Comparison of ENCODE assay signal across 8 mouse cellular contexts in the genomic region with DNA sequence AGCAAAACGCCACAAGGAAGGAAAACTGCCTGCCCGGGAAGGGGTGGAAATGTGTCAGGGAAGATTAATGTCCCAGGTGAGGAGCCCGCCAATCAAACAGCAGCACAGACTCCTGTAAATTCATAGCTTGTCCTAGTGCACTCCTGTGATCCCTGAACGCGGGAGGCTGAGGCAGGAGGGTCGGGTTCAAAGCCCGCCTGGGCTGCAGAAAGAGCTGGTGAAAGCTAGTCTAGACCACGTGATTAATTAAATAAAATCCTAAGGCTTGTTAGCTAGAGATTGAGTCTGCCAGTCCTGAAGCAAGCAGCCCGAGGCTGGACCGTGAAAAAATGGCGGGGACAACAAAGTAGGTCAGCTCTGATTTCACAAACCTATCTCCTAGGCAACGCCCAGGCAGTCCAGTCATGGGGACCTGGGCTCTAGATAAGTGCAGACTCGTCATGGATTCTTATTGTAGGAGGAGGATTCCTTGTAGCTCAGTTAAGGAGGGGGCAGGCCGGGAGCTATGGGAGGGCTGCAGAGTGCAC. TPM values are rescaled to one million over a fixed set of nuclear protein-coding genes. Genes with fewer than 3 reads are reported as not detected.
DNase-seq lines count a peak whose midpoint lies in the region; ATAC-seq lines count a peak whose summit lies in the region.

No protein-coding gene starts in this region.

- H3K27me3 ChIP-seq in megakaryocyte, embryonic 14.5 days (replicated peaks), result peaks cover 12% of the 10 kb centered on the region
- no peaks in the 10 kb centered on the region for H3K27me3 ChIP-seq in embryonic facial prominence, embryonic 10.5 days (replicated peaks; ENCODE audit: low read depth, poor library complexity, severe bottlenecking)
- H3K27me3 ChIP-seq in limb, embryonic 13.5 days, result no peaks in the 10 kb centered on the region
- H3K27me3 ChIP-seq in neural tube, embryonic 14.5 days (ENCODE audit: control insufficient read depth, insufficient read depth, low read length), result no peaks in the 10 kb centered on the region

- ATAC-seq in megakaryocyte, adult 5-6 weeks (ENCODE audit: poor library complexity, severe bottlenecking), result no peak
- no peak for ATAC-seq in limb, embryonic 13.5 days (ENCODE audit: low FRiP score, low read depth)
- peak; percentile 44; the same call in 1 of the 2 replicates for ATAC-seq in neural tube, embryonic 14.5 days (ENCODE audit: low read depth)

- H3K36me3 ChIP-seq in megakaryocyte, embryonic 14.5 days (replicated peaks; ENCODE audit: low read length), result no peaks in the 10 kb centered on the region
- H3K36me3 ChIP-seq in embryonic facial prominence, embryonic 10.5 days (replicated peaks), result no peaks in the 10 kb centered on the region
- H3K36me3 ChIP-seq in limb, embryonic 13.5 days, result no peaks in the 10 kb centered on the region
- no peaks in the 10 kb centered on the region for H3K36me3 ChIP-seq in neural tube, embryonic 14.5 days (ENCODE audit: control insufficient read depth, insufficient read depth, low read length)

- H3K4me1 ChIP-seq in megakaryocyte, embryonic 14.5 days, result peaks cover 29% of the 10 kb centered on the region
- H3K4me1 ChIP-seq in embryonic facial prominence, embryonic 10.5 days, result peaks cover 30% of the 10 kb centered on the region
- peaks cover 16% of the 10 kb centered on the region for H3K4me1 ChIP-seq in limb, embryonic 13.5 days
- H3K4me1 ChIP-seq in neural tube, embryonic 14.5 days (ENCODE audit: control insufficient read depth, insufficient read depth, low read length), result no peaks in the 10 kb centered on the region

- H3K4me2 ChIP-seq in limb, embryonic 13.5 days (replicated peaks), result peak overlapping the region; percentile 55
- H3K4me2 ChIP-seq in neural tube, embryonic 14.5 days (ENCODE audit: low read depth, low read length), result no peak overlapping the region; the same call in 1 of the 2 replicates

- no peak for DNase-seq in embryonic facial prominence, embryonic 10.5 days (ENCODE audit: low spot score)
- peak; percentile 17 for DNase-seq in heart, postnatal 25 days (ENCODE audit: low spot score)
- no peak for DNase-seq in layer of hippocampus, adult 11-12 months (ENCODE audit: low spot score)
- DNase-seq in layer of hippocampus, adult 9-10 months (ENCODE audit: low spot score), result no peak

- H3K9me3 ChIP-seq in megakaryocyte, embryonic 14.5 days, result no peaks in the 10 kb centered on the region
- H3K9me3 ChIP-seq in embryonic facial prominence, embryonic 10.5 days, result no peaks in the 10 kb centered on the region
- H3K9me3 ChIP-seq in limb, embryonic 13.5 days, result no peaks in the 10 kb centered on the region
- no peaks in the 10 kb centered on the region for H3K9me3 ChIP-seq in neural tube, embryonic 14.5 days (ENCODE audit: control insufficient read depth, low read length)

- peak overlapping the region; percentile 88 for H3K27ac ChIP-seq in embryonic facial prominence, embryonic 10.5 days (replicated peaks)
- peak overlapping the region; percentile 56 for H3K27ac ChIP-seq in limb, embryonic 13.5 days
- no peak overlapping the region for H3K27ac ChIP-seq in neural tube, embryonic 14.5 days (ENCODE audit: low read depth, low read length)

- H3K4me3 ChIP-seq in megakaryocyte, embryonic 14.5 days (replicated peaks), result peak overlapping the region; percentile 87
- H3K4me3 ChIP-seq in embryonic facial prominence, embryonic 10.5 days, result peak overlapping the region; percentile 41
- peak overlapping the region; percentile 23 for H3K4me3 ChIP-seq in limb, embryonic 13.5 days
- no peak overlapping the region for H3K4me3 ChIP-seq in neural tube, embryonic 14.5 days (ENCODE audit: low read depth, low read length)

- 42% methylated on average over 14 of the region's 14 CpGs for WGBS in embryonic facial prominence, embryonic 10.5 days
- WGBS in limb, embryonic 13.5 days, result 49% methylated on average over 14 of the region's 14 CpGs
- WGBS in neural tube, embryonic 14.5 days, result 38% methylated on average over 14 of the region's 14 CpGs

- intact Hi-C loops in heart, postnatal 25 days (cut with DNase I), result loop anchor here (5.0 kb wide), 1 partner anchor 41 kb away; the partner anchor contains the start of gene Sowahb

- peak overlapping the region; percentile 35; the same call in 1 of the 2 replicates for H3K9ac ChIP-seq in limb, embryonic 13.5 days
- H3K9ac ChIP-seq in neural tube, embryonic 14.5 days (replicated peaks; ENCODE audit: low read depth, low read length), result no peak overlapping the region

RNA-seq across cellular contexts. Expression of gene Sowahb, which starts 38.9 kb away (rescaled TPM):
- polyA plus RNA-seq in megakaryocyte, embryonic 14.5 days (2012; ENCODE audit: insufficient read depth, low replicate concordance), result 0.09 TPM in 1 of 2 replicates, not detected in the other
- not detected in 2 replicates for total RNA-seq in megakaryocyte, adult 5-6 weeks (2015)
- not detected in 2 replicates for total RNA-seq in megakaryocyte, adult 5-6 weeks (2017)
- 0.78 and 0.85 TPM in 2 replicates for polyA plus RNA-seq in embryonic facial prominence, embryonic 10.5 days (2016; fragmentation: Nextera tagmentation; extraction: Ambion mirVana)
- total RNA-seq in heart, postnatal 25 days (2021), result not detected
- 0.19 and 0.43 TPM in 2 replicates for polyA plus RNA-seq in limb, embryonic 13.5 days (2015; fragmentation: Nextera tagmentation; extraction: Ambion mirVana)
- 0.15 TPM in 1 of 2 replicates, not detected in the other for polyA plus RNA-seq in neural tube, embryonic 14.5 days (2014; fragmentation: Nextera tagmentation; extraction: Ambion mirVana)
